Mouse (Mus musculus) neutrophil, adult 83 days (primary cell): ENCODE results near the gene Flot1. TPM values are rescaled to one million over a fixed set of nuclear protein-coding genes. Genes with fewer than 3 reads are reported as not detected.

Experiments used
- total RNA-seq, 2 experiments: library from RNA; stranded (reverse); gene quantifications; one replicate each; pipeline ENCODE4 v1.2.4; 2023

The Flot1 gene
- 100 to 1,000 TPM; 163 to 179 TPM for total RNA-seq

DNA sequence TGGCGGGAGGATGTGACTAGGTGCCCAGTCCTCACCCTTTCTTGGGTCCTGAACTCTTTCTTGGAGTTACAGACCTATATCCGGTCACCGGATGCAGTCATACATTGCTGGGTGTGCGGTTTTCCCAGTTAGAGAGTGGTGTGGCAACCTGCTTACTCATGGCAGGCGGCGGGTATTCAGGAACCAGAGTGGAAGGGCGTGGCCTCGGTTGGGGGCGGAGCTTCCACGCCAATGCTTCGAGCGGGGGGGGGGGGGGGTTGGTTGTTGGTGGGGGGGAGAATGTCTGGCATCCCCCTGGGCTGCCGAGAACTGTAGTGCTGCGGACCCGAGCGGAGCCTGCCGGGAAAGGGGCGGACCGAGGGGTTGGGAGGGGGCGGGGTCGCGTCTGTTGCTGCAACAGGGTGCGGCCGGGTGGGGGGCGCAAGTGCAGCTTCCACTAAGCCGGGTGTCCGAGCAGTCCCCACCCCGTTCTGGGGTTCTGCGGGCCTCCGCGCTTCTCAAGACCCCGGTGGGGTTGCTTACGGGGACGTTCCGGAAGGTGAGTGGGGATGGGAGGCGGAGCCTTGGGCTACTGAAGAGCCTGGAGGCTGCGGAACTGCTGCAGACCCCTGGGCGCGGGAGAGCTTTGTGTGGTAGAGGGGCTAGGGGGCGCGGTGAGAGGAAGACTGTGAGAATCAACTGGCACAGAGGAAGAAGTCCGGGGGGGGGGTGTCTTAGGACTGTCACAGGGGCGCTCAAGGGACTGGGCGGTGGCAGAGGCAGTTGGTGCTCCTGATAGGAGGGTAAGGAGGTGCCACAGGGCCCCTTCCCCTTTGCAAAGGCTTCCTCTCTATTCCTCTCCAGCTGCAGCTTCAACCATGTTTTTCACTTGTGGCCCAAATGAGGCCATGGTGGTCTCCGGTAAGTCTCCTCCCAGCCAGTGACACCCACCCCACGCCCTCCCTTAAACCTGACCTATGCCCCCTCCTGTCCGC is at the start of gene Flot1:
TSS of gene Flot1 (plus strand) at position 267 of the 974 bp plus-strand sequence.

DNA sequence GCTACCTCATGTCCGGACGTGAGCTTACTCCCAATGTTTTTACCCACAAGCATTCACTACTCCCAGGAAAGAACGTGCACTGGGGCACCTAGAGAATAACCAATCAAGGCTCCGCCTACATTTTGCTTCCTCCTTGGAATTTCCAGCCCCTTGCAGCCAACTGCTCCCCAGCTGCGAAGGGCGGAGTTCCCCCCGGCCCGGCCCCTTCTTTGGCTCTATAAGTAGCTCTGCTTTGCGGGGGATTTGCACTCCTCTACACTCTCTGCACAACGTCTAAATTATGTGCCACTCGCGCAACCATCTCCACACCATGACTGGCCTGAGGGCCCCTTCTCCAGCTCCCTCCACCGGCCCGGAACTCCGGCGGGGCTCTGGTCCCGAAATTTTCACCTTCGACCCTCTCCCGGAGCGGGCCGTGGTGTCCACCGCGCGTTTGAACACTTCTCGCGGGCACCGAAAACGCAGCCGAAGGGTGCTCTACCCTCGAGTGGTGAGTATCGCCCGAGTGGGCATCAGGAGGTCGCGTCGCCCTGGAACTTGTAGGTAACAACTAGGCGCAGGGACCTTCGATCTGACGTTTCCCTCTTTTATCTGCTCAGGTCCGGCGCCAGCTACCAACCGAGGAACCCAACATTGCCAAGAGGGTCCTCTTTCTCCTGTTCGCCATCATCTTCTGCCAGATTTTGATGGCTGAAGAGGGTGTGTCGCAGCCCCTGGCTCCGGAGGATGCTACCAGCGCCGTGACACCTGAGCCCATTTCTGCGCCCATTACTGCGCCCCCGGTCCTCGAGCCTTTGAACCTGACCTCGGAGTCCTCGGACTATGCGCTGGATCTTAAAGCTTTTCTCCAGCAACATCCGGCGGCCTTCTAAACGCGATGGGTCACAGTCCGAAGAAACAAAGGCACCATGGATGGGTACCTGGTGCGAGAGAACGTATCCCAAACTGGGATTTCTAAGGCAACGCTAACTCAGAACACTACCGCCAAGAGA is 1.3 kb upstream of the Flot1 start, which contains the start of gene Ier3:
TSS of gene Ier3 (plus strand) at position 246 of the 992 bp plus-strand sequence.

DNA sequence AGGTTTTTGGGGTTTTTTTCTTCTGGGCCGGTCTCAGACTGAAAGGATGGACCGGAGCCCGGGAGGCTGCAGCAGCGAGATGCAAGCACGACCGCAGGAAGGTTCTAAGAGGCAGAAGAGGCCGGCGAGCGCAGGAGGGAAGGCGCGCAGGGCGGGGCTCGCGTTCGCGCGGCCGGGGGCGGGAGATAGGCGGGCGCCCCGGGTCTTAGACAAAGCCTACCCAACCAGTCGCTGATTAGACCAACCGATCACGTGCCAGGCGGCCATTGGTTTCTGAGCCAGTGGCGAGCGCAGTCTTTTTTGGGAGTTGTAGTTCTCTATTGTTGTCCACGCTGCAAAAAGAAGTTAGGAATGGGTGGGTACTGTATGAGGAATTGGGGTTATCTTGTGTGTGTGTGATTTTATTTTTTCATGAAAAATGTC is 15.1 kb downstream of the Flot1 start, which contains the start of gene Tubb5:
TSS of gene Tubb5 (minus strand) at position 185 of the 423 bp plus-strand sequence.

DNA sequence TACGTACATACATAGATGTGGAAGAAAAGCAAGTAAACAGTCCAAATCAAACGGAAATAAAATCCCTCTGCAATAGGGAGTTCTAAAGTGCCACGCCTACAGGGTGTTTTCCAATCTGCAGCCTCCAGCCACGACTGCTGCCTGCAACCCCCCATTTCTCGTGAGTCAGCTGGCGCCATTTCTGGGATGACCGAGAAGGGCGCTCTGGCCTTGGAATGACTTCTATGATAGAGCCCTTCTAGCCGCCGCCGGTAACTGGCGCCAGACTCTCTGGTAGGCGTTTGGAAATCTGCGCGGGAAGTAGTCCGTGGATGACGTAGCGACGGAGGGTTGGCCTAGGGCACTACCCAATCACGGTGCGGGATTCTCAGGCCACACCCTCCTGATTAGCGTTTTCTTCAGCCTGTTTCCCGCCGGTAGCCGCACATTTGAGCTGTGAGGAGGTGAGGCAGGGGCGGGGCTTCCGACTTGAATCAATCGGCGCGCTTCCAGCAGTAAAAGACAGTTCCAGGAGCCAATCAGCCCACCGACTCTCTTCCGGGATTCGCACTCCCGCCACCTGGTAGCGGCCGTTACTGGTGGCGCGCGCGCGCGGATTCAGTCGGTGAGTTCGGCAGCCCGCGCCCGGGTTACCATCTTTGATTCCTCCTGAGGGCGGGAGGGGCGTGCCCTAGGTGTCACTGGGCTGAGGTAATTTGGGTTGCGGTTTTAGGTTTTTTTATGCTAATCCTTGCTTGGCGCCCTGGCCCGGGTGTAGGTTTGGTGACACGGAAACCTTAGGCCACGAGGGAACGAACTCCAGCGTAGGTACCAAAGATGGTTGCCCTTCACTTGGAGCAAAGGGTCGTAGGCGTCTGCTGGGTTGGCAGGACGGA is 18.3 kb downstream of the Flot1 start, which contains the start of gene Mdc1:
TSS of gene Mdc1 (plus strand) at position 440 of the 875 bp plus-strand sequence.

DNA sequence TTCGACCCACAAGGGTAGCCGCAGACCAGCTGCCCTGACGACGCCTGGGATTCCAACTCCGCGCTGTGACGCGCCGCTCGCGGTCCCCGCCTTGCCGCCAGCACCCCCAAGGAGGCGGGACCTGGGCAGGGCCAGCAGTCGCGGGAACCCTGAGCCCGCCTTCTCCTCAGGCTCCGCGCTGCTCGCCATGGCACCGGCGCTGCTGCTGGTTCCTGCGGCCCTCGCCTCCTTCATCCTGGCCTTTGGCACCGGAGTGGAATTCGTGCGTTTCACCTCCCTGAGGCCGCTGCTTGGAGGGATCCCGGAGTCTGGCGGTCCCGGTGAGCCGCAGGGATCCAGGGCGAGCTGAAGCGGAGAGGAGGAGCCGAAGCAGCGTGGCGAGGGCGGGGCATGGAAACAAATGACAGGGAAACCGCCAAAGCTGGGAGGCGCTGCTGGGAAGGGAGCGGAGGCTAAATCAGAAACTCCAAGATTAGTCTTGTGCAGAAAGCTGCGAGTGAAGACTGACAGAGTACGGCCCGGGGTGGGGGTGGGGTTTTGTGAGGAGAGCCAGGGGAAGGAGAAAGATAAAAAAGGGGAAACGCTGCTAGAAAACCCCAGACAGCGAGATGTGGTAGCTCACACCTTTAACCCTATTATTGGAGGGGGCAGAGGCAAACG is 38.3 kb downstream of the Flot1 start, which contains the start of gene Nrm:
TSS of gene Nrm (plus strand) at position 121 of the 660 bp plus-strand sequence.

DNA sequence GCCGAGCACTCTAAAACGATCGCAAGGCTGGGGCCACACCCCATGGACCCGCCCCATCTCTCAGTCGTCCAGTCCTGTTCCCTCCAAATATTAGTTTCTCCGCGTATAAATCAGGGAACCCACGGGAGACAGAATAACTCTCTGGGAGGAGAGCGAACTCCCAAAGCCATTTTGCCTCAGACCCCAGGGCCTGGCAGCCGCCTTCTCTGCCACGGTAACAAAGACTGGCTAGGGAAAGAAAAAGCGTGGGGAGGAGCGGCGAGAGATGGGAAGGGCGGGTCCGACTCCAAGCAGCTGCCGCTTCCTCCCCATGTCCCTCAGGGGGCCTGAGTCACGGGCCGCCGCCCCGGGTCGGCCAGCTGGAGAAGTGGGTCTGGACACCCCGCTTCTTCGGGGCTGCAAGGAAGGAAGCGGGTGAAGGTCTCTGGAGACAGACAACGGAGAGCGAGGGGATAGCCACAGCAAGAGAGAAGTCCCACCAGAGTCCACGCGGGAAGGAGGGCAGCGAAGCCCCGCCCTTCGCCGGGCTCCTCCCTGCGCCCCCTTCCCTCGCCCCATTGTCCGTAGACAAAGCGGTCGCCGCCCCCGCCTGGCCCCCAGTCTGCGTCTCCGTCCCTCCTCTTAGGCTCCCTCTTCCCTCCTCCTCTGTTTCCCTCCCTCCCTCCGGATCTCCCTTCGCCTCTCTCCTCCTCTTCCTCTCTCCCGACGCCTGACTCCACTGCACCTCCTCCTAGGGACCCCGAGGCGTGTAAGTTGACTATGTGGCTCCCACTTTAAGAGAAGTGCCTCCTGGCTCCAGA is 42.7 kb downstream of the Flot1 start, which contains the start of gene Ppp1r18:
TSS of gene Ppp1r18 (plus strand) at position 113 of the 800 bp plus-strand sequence.

DNA sequence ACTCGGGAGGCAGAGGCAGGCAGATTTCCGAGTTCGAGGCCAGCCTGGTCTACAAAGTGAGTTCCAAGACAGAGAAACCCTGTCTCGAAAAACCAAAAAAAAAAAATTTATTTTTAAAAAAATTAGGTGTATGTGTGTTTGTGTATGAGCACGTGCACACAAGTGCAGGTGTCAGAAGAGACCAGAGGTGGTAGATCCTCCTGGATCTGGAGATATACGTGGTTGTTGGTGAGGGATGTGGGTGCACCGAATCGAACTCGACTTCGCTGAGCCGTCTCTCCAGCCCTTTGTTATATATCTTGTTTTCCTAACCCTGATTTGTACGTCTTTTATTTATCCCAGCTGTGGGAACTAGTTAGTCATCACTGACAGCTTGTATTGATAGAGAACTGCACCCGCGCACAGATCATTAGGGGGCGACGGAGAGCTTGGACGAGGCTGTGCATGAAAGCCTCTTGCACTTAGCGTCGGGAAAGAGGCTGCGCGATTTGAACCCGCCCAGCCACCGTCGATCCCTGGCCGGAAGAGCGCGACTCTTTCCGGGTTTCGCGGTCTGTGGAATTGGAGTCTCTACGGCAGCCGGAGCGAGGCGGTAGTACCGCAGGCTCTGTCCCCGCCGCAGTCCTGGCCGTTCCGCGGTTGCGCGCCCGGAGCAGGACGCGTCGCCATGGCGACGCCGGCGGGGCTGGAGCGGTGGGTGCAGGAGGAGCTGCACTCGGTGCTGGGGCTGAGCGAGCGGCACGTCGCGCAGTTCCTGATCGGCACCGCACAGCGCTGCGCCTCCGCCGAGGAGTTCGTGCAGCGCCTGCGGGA is 56.4 kb downstream of the Flot1 start, which contains the start of gene Dhx16:
TSS of gene Dhx16 (plus strand) at position 575 of the 813 bp plus-strand sequence.

Other genes starting within 250 kb of the Flot1 start
- gene Sfta2, start 221.7 kb upstream of the Flot1 start, total RNA-seq, result not detected
- not detected for gene Gm9573, start 196.6 kb upstream of the Flot1 start, total RNA-seq
- not detected for gene Mucl3, start 179.5 kb upstream of the Flot1 start, total RNA-seq
- gene Vars2, start 155.6 kb upstream of the Flot1 start, total RNA-seq, result 10 to 100 TPM; 11.3 to 12.6 TPM
- gene Gtf2h4, start 149.5 kb upstream of the Flot1 start, total RNA-seq, result 10 to 100 TPM; 13.9 to 14.0 TPM
- under 1 TPM; 0.18 to 0.51 TPM for gene Ddr1, start 118.6 kb upstream of the Flot1 start, total RNA-seq
- 100 to 1,000 TPM; 101 to 116 TPM for gene Ier3, start 1.5 kb upstream of the Flot1 start, total RNA-seq
- 100 to 1,000 TPM; 489 to 531 TPM for gene Tubb5, start 15.1 kb downstream of the Flot1 start, total RNA-seq
- 10 to 100 TPM; 37.2 to 40.1 TPM for gene Mdc1, start 18.3 kb downstream of the Flot1 start, total RNA-seq
- 10 to 100 TPM; 41.2 to 45.3 TPM for gene Nrm, start 38.1 kb downstream of the Flot1 start, total RNA-seq
- 100 to 1,000 TPM; 261 to 289 TPM for gene Ppp1r18, start 42.4 kb downstream of the Flot1 start, total RNA-seq
- 10 to 100 TPM; 66.1 to 74.8 TPM for gene Dhx16, start 56.6 kb downstream of the Flot1 start, total RNA-seq
- 10 to 100 TPM; 12.3 to 12.7 TPM for gene 2310061I04Rik, start 74.2 kb downstream of the Flot1 start, total RNA-seq
- 10 to 100 TPM; 13.7 to 14.9 TPM for gene Atat1, start 86.8 kb downstream of the Flot1 start, total RNA-seq
- gene Mrps18b, start 93.2 kb downstream of the Flot1 start, total RNA-seq, result 10 to 100 TPM; 16.8 to 20.6 TPM
- gene Ppp1r10, start 93.2 kb downstream of the Flot1 start, total RNA-seq, result 100 to 1,000 TPM; 215 to 217 TPM
- 10 to 100 TPM; 62.8 to 64.8 TPM for gene Abcf1, start 146.5 kb downstream of the Flot1 start, total RNA-seq
- gene Gnl1, start 156.6 kb downstream of the Flot1 start, total RNA-seq, result 10 to 100 TPM; 38.0 to 39.9 TPM
- 10 to 100 TPM; 20.8 to 21.4 TPM for gene Prr3, start 157.0 kb downstream of the Flot1 start, total RNA-seq
- gene H2-T24, start 197.3 kb downstream of the Flot1 start, total RNA-seq, result 10 to 100 TPM; 34.1 to 43.9 TPM
- 100 to 1,000 TPM; 152 to 158 TPM for gene H2-T23, start 209.6 kb downstream of the Flot1 start, total RNA-seq
- gene H2-T22, start 219.5 kb downstream of the Flot1 start, total RNA-seq, result 10 to 100 TPM; 26.7 to 31.3 TPM
- under 1 TPM in 1 of 2 experiments, not detected in 1; 0.35 TPM for gene Gm6034, start 219.7 kb downstream of the Flot1 start, total RNA-seq
- 10 to 100 TPM; 28.3 to 31.6 TPM for gene Gm11127, start 235.1 kb downstream of the Flot1 start, total RNA-seq